Mouse (Mus musculus): ENCODE data around the gene Tma7. TPM values are rescaled to one million over a fixed set of nuclear protein-coding genes. Genes with fewer than 3 reads are reported as not detected.

The Tma7 gene
- polyA plus RNA-seq, 1 experiment, result 19.0 TPM

DNA sequence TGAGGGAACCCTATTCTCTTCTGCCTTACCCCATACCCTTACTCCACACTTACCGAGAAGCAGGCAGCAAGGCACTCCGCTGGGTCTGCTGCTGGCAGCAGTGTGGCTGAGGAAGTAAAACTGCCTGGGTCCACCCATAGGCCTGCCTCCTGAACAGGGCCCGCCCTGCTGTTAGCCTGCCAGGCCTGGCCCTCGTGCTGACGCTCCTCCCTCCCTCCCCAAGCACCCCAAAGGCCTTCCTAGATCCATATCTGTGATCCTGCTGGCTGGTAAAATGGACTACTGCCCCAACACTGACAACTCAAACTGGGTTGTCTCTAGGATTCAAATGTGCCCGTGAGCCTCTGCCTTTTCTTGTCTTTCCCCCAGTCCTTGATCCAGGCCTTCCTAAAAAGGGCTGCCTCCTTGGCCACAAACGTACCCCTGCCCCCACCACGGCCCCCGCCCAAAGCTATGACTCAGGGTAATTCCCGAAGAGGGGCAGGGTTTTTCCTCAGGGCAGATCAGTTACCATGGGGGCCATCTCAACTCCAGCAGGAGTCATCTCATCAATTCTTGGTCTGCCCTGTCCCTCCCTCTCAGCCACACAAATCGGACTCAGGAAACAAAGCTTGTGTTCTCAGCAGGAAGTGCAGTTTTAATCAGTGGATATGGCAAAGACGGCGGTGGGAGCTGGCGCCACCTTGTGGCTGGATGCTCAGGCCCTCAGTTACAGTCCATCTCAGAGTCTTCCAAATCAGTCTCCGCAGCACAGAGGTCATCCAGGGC lies 23.1 kb downstream of the Tma7 start, which contains the start of gene Trex1:
Trex1 (minus strand) TSS at position 599 of the 768 bp plus-strand sequence.
- 2% methylated on average over 15 of the region's 15 CpGs for WGBS
- peaks cover 19% of the 10 kb centered on the region for H3K4me1 ChIP-seq (ENCODE audit: control insufficient read depth, insufficient read depth, low read length)
- TF ChIP-seq CTCF (IDR thresholded peaks at IDR 0.05; ENCODE audit: insufficient read depth, low read length), result peak; percentile 92
- TF ChIP-seq POLR2A (IDR thresholded peaks at IDR 0.05; ENCODE audit: borderline replicate concordance, extremely low read depth, low read depth, low read length), result peak; percentile 97
- peak within 1 kb of the TSS; percentile 47 for H3K4me3 ChIP-seq (replicated peaks; ENCODE audit: extremely low read depth, low read depth, low read length)
- peak; percentile 86 for DNase-seq

DNA sequence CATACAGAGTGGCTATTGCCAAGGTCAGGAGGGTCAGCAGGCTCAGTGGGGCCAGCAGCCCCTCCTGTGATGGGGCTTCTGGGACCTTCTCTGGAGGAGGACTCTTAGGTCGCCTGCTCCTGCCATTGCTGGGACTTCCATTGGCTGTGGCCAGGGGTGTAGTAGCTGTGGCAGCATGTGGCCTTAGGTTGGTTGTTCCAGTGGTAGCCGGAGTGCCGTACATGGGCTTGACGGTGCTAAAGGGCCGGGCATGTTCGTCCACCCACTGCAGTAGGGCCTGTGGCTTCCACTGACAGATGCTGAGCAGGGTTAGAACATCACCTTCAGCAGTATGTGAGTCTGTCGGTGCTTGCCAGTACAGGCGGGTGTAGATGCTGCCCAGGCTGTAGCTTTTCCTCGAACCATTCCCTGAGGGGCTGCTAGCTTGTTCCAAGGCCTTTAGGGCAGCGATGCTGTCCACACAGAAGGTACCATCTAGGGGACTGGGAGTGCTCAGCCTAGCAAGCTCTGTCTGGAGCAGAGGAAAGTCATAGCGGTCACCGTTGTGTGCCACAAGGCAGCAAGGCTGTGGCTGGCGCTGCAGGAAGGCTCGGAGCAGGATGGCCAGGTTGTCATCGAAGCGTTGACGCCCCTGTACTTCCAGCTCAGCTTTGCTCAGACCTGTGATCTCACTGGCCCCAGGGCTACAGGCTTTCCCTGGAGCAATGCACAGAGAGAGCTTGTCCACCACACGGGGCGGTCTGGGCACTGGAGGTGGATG lies 24.2 kb downstream of the Tma7 start:
- 83% methylated on average over 19 of the region's 19 CpGs for WGBS
- Histone ChIP-seq H3K4me1 (ENCODE audit: control insufficient read depth, insufficient read depth, low read length) (peaks cover 20% of the 10 kb centered on the region), H3K4me3 (replicated peaks; ENCODE audit: extremely low read depth, low read depth, low read length) (peak overlapping the region; percentile 47)
- DNase-seq, result peak; percentile 7
- TF ChIP-seq CTCF (IDR thresholded peaks at IDR 0.05; ENCODE audit: insufficient read depth, low read length), result no peak
- TF ChIP-seq POLR2A (IDR thresholded peaks at IDR 0.05; ENCODE audit: borderline replicate concordance, extremely low read depth, low read depth, low read length), result no peak

DNA sequence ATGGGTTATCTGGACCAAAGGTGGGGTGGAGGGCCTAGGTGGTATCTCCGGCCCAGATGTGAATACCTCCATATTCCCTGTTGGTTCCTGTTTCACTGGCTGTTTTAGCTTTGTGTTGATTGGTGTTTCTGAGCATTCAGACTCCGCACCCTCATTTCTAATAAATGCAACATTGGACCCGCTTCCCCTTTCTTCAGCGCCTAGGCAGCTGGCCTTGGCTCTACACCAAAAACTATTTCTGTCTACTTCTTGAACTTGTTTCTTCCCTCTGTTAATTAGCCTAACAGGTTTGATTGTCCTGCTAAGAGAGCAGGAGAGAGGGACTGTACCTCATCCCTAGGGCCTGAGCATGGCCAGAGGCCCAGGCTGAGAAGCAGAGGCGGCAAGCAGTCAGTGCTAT lies 24.8 kb downstream of the Tma7 start:
- no peak for DNase-seq
- TF ChIP-seq CTCF (IDR thresholded peaks at IDR 0.05; ENCODE audit: insufficient read depth, low read length) (no peak), POLR2A (IDR thresholded peaks at IDR 0.05; ENCODE audit: borderline replicate concordance, extremely low read depth, low read depth, low read length) (no peak)
- 77% methylated on average over 5 of the region's 5 CpGs for WGBS
- Histone ChIP-seq H3K4me1 (ENCODE audit: control insufficient read depth, insufficient read depth, low read length) (peaks cover 20% of the 10 kb centered on the region), H3K4me3 (replicated peaks; ENCODE audit: extremely low read depth, low read depth, low read length) (no peak overlapping the region)

DNA sequence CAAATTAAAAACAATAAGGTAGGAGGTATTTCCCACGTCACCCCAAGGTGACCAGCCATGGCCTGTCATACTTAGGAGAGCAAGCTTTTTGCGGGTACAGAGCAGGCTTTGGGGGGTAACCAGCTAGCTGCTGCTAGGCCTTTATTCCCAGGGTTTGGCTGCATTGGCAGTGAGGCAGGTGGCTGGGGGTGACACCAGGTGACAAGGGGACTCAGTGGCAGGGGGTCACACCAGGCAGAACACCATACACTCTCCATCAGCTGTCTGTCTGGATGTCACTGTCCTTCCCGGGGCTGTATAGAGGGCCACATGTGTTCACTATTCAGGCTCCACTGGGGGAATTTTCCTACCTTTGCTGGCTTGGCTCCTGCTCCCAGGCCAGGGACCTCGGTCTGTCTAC lies 25.5 kb downstream of the Tma7 start:
- DNase-seq, result no peak
- H3K4me3 ChIP-seq (replicated peaks; ENCODE audit: extremely low read depth, low read depth, low read length), result no peak overlapping the region
- TF ChIP-seq CTCF (IDR thresholded peaks at IDR 0.05; ENCODE audit: insufficient read depth, low read length), result no peak
- no peak for TF ChIP-seq POLR2A (IDR thresholded peaks at IDR 0.05; ENCODE audit: borderline replicate concordance, extremely low read depth, low read depth, low read length)
- H3K4me1 ChIP-seq (ENCODE audit: control insufficient read depth, insufficient read depth, low read length), result peaks cover 20% of the 10 kb centered on the region
- 76% methylated on average over 4 of the region's 4 CpGs for WGBS

DNA sequence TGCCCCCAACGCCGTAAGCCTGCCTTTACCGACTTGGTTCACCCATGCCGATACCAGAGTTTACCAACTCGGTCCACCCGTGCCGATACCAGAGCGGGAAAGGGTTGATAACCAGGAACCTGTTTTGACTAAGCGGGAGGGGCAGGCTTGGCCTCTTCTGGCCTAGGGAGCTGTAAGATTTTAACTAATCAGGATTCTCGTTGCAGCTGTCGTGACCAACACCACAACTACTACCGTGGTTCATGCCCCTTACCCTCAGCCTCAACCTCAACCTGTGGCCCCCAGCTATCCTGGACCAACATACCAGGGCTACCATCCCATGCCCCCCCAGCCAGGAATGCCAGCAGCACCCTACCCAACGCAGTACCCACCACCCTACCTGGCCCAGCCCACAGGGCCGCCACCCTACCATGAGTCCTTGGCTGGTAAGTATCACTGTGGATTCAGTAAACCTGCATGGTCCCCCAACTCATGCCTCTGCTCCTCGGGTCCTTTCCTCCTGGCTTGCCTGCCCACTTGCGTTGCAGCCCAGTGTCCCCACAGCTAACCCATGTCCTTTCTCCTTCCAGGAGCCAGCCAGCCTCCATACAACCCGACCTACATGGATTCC lies 26.2 kb downstream of the Tma7 start:
- WGBS, result 87% methylated on average over 17 of the region's 17 CpGs
- H3K4me3 ChIP-seq (replicated peaks; ENCODE audit: extremely low read depth, low read depth, low read length), result no peak overlapping the region

DNA sequence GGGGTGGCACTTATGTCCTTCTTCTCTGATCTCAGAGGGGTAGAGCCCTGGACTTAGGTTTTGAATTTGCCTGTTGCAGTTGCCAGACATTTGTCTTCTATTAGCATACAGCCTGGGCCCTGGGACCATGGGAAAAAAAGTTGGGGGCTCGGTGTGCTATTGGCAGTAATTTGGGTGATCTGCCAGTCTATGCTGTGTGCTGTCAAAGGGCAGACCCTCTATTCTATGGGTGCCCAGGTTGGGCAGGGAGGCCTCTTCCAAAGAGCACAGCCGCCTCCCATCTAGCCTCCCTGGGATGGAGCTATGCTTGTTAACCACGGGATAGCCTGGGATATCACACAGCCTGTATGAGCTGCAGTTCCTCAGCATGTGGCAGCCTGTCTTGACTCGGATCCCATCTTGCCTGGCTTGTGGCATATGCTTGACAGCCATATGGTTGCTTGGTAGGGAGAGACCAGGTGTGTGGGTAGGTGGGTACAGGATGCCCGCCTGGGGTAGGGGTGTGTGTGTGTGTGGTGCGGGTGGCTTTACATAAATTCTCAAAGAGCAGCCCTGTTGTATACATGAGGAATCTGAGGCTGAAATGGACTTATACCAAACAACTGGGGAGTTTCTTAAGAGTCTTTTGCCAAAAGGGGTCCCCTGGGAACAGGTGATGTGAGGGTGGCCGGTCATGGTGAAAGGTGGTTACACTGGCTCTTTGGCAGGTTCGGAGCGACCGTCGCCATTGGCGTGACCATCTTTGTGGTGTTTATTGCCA lies 26.9 kb downstream of the Tma7 start:
- DNase-seq, result no peak
- WGBS, result 84% methylated on average over 12 of the region's 12 CpGs
- no peak for TF ChIP-seq CTCF (IDR thresholded peaks at IDR 0.05; ENCODE audit: insufficient read depth, low read length)
- no peak for TF ChIP-seq POLR2A (IDR thresholded peaks at IDR 0.05; ENCODE audit: borderline replicate concordance, extremely low read depth, low read depth, low read length)
- H3K4me1 ChIP-seq (ENCODE audit: control insufficient read depth, insufficient read depth, low read length), result peaks cover 20% of the 10 kb centered on the region
- H3K4me3 ChIP-seq (replicated peaks; ENCODE audit: extremely low read depth, low read depth, low read length), result peak overlapping the region; percentile 15

More for the DNA sequence above, 26.2 kb downstream of the Tma7 start:
- DNase-seq, result no peak
- TF ChIP-seq POLR2A (IDR thresholded peaks at IDR 0.05; ENCODE audit: borderline replicate concordance, extremely low read depth, low read depth, low read length) (no peak), CTCF (IDR thresholded peaks at IDR 0.05; ENCODE audit: insufficient read depth, low read length) (no peak)
- peaks cover 20% of the 10 kb centered on the region for H3K4me1 ChIP-seq (ENCODE audit: control insufficient read depth, insufficient read depth, low read length)

DNA sequence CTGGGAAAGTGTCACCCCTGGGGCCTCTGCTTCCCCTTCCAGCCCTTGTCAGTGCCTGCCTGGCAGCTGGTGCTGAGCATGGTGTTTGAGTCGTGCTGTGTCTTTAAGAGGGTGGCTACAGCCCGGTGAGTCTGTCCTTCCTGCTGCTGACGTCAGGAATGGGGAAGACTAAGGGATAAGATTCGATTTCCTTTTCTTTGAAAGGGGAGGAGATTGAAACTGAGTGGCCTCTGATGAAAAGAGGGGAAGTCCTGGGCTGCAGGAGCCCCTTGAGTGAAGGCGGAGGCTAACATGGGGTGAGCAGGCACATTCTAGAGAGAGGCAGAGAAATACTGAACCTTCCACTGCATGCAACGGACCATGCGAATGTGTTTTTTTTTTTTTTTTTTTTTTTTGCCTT lies 27.7 kb downstream of the Tma7 start:
- peak overlapping the region; percentile 57 for H3K4me3 ChIP-seq (replicated peaks; ENCODE audit: extremely low read depth, low read depth, low read length)
- peaks cover 18% of the 10 kb centered on the region for H3K4me1 ChIP-seq (ENCODE audit: control insufficient read depth, insufficient read depth, low read length)
- under 1% methylated on average over 7 of the region's 7 CpGs for WGBS
- DNase-seq, result peak; percentile 56
- TF ChIP-seq CTCF (IDR thresholded peaks at IDR 0.05; ENCODE audit: insufficient read depth, low read length) (no peak), POLR2A (IDR thresholded peaks at IDR 0.05; ENCODE audit: borderline replicate concordance, extremely low read depth, low read depth, low read length) (0 out of 2 replicates have a peak, but pooled peaks have one; percentile 28)

DNA sequence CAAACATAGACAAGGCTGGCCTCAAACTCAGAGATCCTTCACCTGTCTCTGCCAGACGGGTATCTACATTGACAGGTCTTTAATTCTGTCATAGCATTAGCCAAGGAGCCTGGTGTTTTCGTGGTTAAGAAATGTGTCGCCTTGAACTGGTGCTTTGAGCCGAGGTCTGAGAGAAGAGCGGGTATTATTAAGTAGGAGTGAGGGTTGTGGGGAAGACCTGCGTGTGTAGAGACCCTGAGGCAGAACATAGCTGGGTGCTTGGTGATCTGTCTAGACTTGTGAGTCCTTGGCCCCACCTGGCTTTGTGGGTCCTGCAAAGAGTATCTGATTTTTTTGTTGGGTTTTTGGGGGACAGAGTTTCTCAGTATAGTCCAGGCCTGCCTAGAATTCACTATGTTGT lies 28.5 kb downstream of the Tma7 start:
- no peak overlapping the region for H3K4me3 ChIP-seq (replicated peaks; ENCODE audit: extremely low read depth, low read depth, low read length)
- TF ChIP-seq POLR2A (IDR thresholded peaks at IDR 0.05; ENCODE audit: borderline replicate concordance, extremely low read depth, low read depth, low read length) (no peak), CTCF (IDR thresholded peaks at IDR 0.05; ENCODE audit: insufficient read depth, low read length) (no peak)
- WGBS, result 64% methylated on average over 6 of the region's 6 CpGs
- H3K4me1 ChIP-seq (ENCODE audit: control insufficient read depth, insufficient read depth, low read length), result peaks cover 16% of the 10 kb centered on the region
- no peak for DNase-seq

DNA sequence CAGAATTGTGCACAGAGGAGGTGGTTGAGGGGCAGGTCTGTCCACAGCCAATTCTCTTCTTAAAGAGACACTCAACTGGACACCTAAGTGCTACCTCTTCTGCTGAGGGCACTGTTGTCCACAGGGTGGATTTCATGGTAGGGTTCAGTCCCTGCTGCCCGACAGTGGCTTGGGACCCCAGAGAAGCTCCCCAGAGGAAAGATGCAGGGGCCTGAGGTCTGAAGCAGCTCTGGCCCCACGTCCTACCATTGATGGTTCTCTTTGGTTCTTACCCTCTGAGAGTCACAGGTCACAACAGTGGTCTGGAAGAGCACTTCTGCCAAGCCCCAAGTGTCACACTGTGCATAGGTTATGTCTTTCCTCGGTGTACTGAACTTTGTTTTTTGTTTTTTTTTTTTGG lies 29.0 kb downstream of the Tma7 start:
- TF ChIP-seq CTCF (IDR thresholded peaks at IDR 0.05; ENCODE audit: insufficient read depth, low read length), result no peak
- TF ChIP-seq POLR2A (IDR thresholded peaks at IDR 0.05; ENCODE audit: borderline replicate concordance, extremely low read depth, low read depth, low read length), result no peak
- Histone ChIP-seq H3K4me3 (replicated peaks; ENCODE audit: extremely low read depth, low read depth, low read length) (no peak overlapping the region), H3K4me1 (ENCODE audit: control insufficient read depth, insufficient read depth, low read length) (peaks cover 11% of the 10 kb centered on the region)
- WGBS, result 75% methylated on average over 3 of the region's 3 CpGs
- no peak for DNase-seq

Data from lung, adult 2 months (tissue).